Mouse (Mus musculus): Measurements from ENCODE around the gene Mbip.

Gene Mbip

DNA sequence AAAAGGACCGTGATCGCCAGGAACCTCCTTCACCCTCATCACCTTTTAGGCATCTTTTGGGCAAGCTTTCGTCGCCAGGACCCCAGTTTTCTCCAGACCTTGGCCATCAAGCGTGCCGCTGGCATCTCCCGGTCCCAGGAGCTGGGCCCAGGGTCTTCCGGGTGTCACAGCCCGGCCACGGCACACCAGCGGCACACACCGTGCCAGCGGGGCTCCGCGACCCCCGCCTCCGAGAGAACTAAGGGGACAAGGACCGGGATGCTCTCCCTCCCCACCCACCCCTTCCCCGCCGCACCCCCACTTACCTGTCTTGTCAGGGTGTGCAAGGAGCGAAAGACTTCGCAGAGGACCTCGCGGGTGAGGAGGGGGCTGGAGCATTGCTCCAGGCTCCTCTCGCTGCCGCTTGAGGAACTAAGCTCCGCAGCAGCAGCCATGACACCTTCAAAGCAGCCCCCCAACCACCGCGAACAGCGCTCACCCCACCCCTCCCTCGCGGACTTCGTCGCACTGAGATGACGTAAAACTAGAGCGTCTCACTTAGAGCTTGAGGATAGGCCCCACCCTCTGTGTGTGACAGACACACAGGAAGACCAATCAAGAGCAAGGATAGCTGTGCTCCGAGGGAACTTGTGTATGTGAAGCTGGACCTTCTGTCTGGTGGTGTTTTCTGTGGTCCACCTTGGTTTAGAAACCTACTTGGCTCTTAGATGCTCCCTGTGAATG is at the start of gene Mbip:
Gene Mbip (minus strand): TSS at position 528 of the 723 bp plus-strand sequence.
- DNase-seq (ENCODE audit: low spot score in 2 of 2): peak; percentile 96 to 97

- DNase-seq (ENCODE audit: low spot score in 2 of 2): no peak
Measured at GRCm38 (mm10) chr12:56387647-56388205, 42.0 kb upstream of the Mbip start.

GRCm38 (mm10) chr12:56386955-56387646 is 41.4 kb upstream of the Mbip start:
- no peak for DNase-seq (ENCODE audit: low spot score in 2 of 2)

GRCm38 (mm10) chr12:56344771-56345314 is 851 bp downstream of the Mbip start:
- DNase-seq (ENCODE audit: low spot score in 2 of 2): no peak

DNA sequence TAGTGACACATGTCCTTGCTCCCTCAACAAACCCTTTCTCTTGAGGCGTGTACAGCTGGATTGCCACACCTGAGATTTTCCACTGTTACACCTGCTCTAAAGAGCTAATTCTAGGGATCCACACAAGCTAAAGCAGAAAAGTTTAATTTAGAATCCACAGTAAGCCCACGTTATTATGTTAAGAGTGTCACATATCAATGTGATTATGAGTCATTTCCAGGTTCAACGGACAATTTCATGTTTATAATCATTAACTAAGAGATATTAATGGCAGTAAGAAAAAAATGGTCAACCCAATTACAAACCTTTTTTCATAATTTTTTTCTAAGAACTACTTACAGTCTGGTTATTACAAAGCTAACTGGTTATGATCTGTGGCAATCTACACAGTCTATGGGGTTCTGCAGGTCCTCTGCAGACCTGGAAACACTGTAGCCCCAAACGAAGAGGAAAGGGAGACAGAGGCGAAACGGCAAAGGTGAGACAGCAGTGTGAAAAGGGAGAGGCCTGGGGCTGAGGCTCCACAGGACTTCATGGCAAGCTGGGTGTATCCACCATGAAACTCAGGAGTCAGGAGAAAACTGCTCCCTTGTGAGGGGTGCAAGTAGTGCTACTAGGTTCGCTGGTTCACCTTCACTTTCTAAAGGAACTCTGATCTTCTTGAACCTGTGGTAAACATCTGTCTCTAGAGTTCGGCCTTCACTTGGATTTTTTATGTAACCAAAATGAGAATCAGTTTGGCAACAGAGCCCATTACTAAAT is 6.2 kb downstream of the Mbip start:
- DNase-seq (ENCODE audit: low spot score in 2 of 2): no peak

- DNase-seq (ENCODE audit: low spot score in 2 of 2): no peak
Measured at GRCm38 (mm10) chr12:56333461-56333860, 12.2 kb downstream of the Mbip start.

GRCm38 (mm10) chr12:56332475-56332874 is 13.2 kb downstream of the Mbip start:
- no peak for DNase-seq (ENCODE audit: low spot score in 2 of 2)

DNA sequence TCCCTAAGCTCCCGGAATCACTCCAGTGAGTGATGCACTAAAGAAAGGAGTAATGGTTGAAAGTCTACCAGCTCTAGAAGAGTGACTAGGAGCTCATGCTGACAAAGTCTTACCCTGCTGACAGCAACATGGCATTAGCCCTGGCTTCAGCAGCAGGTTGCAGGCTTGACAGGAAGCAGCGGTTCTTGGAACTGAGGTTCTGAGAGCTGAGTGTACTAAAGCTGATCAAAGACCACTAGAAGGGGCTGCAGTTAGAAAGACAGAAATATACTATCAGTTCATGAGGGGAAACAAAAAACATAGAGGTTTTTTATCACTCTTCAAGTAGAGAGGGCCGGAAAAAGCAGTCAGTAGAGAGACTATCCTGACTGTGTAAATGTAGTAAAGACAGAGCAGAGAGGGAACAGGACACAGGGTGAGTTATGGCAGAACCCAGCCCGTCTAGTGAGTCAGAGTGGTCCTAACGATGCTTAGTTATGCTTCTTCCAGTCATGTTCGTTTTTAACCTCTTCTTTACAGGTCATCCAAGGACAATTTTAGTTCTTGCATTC is 18.2 kb downstream of the Mbip start:
- no peak for DNase-seq (ENCODE audit: low spot score in 2 of 2)

GRCm38 (mm10) chr12:56325851-56326250 is 19.8 kb downstream of the Mbip start:
- no peak for DNase-seq (ENCODE audit: low spot score in 2 of 2)

DNA sequence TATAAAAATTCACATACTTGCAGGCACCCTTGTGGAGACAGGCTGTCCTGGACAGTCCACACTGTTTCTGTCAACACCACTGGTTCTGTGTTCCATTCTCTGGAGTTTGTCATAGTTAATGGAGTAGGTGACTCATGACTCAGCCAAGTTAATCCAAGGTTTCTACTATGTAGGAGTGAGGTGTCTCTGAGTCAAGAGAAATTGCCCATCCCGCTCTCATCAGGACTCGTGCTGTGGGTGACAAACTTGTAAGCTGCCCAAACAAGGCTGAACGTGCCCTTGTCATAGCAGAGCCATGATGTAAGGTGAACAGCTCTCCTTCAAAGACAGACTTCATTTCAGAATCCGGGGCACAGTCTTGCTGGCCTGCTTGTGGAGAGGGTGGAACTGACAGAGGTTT is 26.8 kb downstream of the Mbip start:
- no peak for DNase-seq (ENCODE audit: low spot score in 2 of 2)

GRCm38 (mm10) chr12:56318059-56318458 is 27.6 kb downstream of the Mbip start:
- no peak for DNase-seq (ENCODE audit: low spot score in 2 of 2)

- DNase-seq (ENCODE audit: low spot score in 2 of 2): no peak
Measured at GRCm38 (mm10) chr12:56305758-56306157, 39.9 kb downstream of the Mbip start.

DNA sequence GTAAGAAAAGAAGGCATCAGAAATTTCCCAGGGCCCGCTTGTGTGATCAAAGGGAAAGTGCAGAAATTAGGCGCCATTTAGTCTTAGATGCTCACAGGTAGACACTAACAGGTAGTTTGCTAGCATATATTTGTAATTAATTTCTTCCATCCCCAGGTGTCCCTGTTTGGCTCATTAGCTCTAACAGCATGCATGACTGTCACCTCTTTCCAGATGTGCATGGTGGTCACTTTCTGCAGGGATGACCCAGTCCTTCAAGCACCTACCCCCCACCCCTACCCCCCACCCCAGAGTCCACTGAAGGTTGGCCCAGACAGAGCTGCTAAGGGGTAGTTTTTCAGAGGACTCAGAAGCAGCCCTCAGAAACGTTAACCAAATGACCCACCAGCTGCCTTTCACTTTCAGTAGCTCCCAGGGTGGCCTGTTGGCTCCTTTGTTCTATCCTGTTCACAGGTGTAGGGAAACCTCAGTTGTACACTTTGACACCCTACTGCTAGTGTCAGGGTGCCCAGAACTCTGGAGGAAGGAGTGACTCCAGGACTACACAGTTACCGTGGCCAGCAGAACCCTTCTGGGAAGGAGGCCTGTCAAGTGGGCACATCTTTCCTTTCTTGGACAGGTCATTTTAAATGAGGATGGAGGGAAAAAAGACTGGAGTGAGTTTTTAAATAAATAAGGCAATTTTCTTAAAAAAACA is 43.2 kb downstream of the Mbip start:
- no peak for DNase-seq (ENCODE audit: low spot score in 2 of 2)

DNA sequence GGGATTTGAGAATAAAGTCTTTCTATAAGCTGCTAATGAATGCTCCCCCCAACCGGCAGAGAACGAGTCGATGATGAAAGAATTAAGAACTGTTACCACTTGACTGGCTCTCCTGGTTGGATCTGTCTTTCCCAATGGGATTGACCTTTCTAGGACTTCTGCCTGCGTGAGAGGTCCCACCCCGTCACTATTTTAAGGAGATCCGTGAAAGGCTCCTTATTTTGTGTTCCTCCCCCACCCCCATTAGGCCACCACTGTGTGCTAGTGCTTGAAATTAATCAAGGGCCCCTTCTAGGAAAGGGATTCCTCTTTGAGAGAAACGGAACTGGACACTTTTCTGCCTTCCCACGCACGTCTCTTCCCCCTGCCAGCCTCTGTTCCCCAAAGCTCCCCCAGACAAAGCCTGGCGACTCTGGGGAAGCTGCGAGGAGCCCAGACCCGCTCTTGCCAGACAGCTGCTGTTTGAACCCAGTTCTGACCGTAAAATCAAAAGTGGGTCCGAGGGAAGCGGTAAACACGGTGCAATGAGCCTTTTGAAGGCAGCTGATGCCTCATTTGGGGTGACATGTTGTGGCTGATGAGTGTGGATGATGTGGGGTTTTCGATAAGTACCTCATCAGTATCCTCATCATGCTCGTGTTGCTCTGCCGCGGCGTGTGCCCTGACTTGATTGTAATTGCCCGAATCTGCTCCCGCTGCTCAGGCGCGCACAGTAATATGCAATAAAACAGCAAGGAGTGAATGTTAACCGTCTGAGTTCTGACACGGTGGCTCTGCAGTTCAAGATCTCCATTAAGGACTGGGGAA is 44.0 kb downstream of the Mbip start:
- no peak for DNase-seq (ENCODE audit: low spot score in 2 of 2)

GRCm38 (mm10) chr12:56299610-56300009 is 46.1 kb downstream of the Mbip start:
- no peak for DNase-seq (ENCODE audit: low spot score in 2 of 2)

DNA sequence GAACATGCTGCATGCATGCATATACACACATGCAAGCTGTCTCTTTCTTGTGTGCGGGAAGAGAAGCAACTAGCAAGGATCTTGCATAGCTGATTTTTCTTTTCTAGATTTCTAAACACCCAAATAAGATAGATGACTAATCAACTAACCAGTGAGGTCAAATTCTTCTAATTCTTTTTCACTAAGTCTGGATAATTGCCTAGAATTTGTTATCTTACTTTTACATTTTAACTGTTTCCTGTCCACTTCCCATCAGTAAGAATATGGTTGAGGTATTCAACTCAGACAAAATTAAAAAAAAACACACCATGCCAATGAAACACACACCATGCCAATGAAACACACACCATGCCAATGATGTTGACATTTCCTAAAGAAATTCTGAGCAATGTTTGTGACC is 46.8 kb downstream of the Mbip start:
- no peak for DNase-seq (ENCODE audit: low spot score in 2 of 2)

- no peak for DNase-seq (ENCODE audit: low spot score in 2 of 2)
Measured at GRCm38 (mm10) chr12:56297921-56298830, 47.5 kb downstream of the Mbip start.

DNA sequence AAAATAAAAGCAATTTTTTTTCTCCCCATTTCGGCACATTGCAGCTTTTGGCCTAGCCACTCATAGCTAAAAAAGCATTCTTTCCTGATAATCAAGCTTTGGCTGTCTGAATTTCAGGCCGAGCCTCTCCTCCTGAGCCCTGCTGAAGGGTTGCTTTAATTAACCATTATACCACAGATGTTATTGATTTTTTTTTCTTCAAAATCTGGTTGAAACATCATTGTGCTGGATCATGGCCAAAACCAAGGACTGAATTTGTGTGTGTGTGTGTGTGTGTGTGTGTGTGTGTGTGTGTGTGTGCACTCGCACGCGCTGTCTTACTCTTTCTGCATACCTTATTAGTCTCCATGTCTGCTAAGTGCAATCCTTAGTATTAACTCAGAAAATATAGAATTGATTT is 48.6 kb downstream of the Mbip start:
- no peak for DNase-seq (ENCODE audit: low spot score in 2 of 2)

DNA sequence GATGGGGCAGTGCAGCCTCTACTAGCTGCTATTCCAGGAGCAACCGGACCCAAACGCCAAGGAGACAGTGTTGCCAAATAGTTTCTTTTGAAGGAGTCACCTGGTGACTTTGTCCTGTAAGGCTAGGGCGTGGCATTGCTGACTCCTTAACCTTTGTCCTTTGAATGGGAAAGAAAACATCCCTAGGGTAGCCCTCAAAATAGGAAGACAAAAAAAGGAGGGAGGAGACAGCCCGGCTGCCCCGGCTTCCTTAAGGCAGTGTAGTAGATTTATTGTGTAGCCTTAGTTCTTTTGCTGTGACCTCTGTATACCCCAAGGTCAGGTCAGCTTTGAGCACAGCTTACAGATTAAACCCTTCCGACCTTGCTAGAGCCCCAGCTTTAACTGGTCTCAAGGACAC is 49.2 kb downstream of the Mbip start:
- DNase-seq (ENCODE audit: low spot score in 2 of 2): no peak
